Mouse (Mus musculus) gastrocnemius, postnatal 25 days (tissue): Measurements from ENCODE around the gene A430078G23Rik. TPM values are rescaled to one million over a fixed set of nuclear protein-coding genes. Genes with fewer than 3 reads are reported as not detected.

Experiments used
- DNase-seq: peaks from one replicate; pipeline ENCODE4 v3.0.0; 2022
- total RNA-seq, 2 experiments: library from RNA; stranded (reverse); gene quantifications; 1 replicate in 1 of 2; 2 replicates in 1 of 2; pipeline ENCODE4 v1.2.3; 2021

The A430078G23Rik gene
- total RNA-seq, 2 experiments from 2014 or later, result 0.24 TPM; not detected in 1

GRCm38 (mm10) chr8:3348142-3348823 lies 4.9 kb upstream of the A430078G23Rik start:
- DNase-seq, result no peak

DNA sequence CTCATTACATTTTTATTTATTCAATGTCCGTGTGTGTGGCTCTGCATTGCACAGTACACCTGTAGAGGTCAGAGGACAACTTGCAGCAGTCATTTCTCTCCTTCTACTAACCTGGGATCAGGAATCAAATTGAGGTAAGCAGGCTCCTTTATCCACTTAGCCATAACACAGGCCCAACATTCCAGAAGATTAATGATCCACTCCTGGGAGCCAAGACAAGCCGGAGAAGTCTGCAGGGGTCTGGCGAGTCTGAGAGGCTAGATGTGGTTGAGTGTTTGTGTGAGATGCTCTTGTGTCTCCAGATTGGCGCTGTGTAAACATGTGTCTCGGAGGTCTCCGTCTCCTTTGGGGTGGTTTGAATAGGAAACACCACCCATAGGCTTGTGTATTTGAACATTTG lies 2.5 kb upstream of the A430078G23Rik start:
- no peak for DNase-seq

DNA sequence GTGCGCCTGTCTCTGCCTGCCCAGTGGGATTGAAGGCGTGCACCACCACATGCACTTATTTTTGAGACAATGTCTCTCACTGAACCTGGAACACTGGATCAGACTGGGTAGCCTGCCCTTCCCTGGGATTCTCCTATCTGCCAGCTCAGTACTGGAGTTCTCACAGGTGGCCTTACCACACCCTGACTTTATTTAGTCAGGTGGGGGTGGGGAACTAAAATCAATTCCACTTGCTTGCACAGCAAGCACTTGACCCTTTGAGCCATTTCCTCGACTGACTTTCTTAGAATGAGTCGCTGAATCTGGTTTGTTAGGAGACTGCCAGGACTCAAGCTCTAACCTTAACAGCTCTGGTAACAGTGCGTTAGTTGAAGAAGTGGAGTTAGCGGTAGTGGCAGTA lies 500 bp upstream of the A430078G23Rik start:
- DNase-seq, result no peak

- DNase-seq, result no peak
Observed at GRCm38 (mm10) chr8:3353811-3354442, 712 bp downstream of the A430078G23Rik start.

DNA sequence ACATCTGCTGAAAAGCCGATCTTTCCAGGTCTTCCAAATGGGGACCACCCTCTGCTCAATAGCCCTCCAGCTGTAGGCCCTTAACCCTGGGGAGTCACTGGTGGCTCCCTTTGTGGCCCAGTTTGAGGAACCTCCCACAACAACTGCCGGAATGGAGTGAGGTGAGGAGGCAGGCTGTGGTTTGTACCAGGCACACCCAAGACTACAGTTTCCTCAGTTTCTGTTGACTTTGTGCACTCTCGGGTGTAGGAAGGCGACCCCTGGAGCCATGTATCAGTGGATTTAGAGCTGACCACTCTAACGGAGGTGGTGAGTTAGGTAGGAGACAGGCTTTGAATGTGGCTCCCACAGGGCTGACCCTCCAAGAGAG lies 1.2 kb downstream of the A430078G23Rik start:
- no peak for DNase-seq

GRCm38 (mm10) chr8:3355586-3355985 lies 2.4 kb downstream of the A430078G23Rik start:
- no peak for DNase-seq

DNA sequence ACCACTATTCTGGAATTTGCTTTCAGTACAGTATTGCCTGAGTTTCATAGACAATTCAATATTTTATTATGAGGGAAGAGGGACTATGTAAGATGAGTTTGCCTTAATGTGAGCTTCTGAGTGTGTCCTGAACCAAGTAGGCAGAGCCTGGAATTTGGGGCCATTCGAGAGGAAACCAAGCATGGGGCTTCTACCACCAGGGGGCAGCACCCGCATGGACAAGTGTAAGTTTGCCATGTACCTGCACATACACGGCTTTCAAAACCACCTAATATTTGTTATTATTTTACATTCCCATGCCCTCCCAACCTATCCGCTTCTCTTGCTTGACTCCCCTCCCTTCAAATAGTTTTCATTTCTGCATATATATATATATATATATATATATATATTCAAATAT lies 4.8 kb downstream of the A430078G23Rik start:
- peak; percentile 45 for DNase-seq

DNA sequence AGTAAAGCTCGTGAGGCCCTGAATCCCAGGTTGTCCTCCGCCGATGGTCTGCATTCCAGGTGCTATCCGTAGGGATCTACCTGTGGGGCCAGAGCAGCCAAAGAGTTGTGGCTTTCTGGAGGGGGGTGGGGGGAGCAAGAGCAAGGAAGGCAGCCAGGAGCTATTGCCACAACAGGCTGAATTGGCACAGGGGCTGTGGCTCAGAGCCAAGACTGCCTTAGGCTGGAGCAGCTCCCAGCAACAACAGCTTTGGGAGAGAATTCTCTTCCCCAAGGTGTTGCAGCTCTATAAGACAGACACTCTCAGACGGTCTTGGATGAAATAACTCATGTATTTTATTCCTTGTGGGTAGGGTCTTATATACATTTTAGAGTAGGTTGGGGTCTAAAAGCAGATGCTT lies 13.9 kb downstream of the A430078G23Rik start:
- DNase-seq, result no peak

DNA sequence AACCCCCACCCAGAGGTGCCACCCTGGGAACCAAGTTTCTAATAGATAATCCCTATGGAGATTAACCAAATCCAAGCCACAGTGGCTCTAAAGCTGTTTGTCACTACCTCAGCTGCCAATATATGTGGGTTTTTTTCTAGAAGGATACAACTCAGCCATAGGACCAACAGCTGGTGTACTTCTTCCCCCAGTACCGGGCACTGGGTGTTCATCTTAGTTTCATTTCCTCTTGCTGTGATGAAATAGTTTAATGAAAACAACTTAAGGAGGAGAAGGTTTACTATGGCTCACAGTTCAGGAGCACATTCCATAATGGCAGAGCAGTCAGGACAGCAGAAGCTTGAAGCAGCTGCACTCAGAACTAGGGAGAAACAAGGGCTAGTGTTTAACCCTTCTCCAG lies 14.9 kb downstream of the A430078G23Rik start:
- DNase-seq, result no peak

GRCm38 (mm10) chr8:3375748-3376147 lies 22.5 kb downstream of the A430078G23Rik start:
- no peak for DNase-seq

- peak; percentile 71 for DNase-seq
Observed at GRCm38 (mm10) chr8:3376641-3377274, 23.5 kb downstream of the A430078G23Rik start.

- DNase-seq, result peak; percentile 24
Observed at GRCm38 (mm10) chr8:3387286-3387685, 34.1 kb downstream of the A430078G23Rik start.

GRCm38 (mm10) chr8:3388591-3389338 lies 35.5 kb downstream of the A430078G23Rik start:
- no peak for DNase-seq

- no peak for DNase-seq
Observed at GRCm38 (mm10) chr8:3389506-3389905, 36.3 kb downstream of the A430078G23Rik start.

- DNase-seq, result no peak
Observed at GRCm38 (mm10) chr8:3392293-3392692, 39.1 kb downstream of the A430078G23Rik start.

- peak; percentile 89 for DNase-seq
Observed at GRCm38 (mm10) chr8:3392771-3393710, 39.8 kb downstream of the A430078G23Rik start, which contains the start of gene Arhgef18. TSS of gene Arhgef18 (plus strand) at chr8:3393006.

GRCm38 (mm10) chr8:3394600-3394999 lies 41.4 kb downstream of the A430078G23Rik start:
- no peak for DNase-seq

- no peak for DNase-seq
Observed at GRCm38 (mm10) chr8:3395246-3395645, 42.0 kb downstream of the A430078G23Rik start.

DNA sequence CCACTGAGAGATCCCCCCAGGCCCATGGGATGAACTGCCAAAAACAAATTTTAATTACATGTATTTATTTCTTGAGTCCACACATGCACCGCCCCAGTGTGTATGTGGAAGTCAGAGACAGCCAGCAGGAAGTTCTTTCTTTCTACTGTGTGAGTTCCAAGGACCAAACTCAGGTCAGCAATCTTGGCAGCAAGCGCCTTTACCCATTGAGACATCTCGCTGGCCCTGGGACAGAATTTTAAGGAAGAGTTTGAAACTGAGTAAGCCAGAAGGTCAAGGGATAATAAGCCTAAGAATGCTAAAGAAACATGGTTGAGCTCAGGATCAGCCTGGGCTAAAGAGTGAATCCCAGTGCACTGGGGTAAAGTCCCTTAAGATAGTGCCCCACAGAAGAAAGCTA lies 44.4 kb downstream of the A430078G23Rik start:
- DNase-seq, result no peak

DNA sequence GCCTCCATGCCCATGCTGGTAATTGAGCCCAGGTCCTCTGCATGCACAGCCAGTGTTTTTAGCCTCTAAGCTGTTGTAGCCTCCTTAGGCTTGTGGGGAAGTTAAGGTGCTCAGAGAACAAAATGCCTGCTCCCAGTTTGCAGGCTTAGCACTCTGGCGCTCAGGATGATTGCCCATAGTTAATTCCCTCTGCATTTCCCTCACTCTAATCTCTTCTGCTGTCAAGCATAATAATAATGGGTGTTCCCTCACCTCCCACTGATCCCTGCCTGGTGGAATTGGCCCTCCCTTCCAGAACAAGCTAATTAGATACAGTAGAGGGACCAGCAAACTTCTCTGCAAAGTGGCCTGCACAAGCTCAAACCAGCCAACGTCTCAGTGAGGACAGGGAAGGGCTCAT lies 47.3 kb downstream of the A430078G23Rik start:
- DNase-seq, result no peak

GRCm38 (mm10) chr8:3407417-3407816 lies 54.2 kb downstream of the A430078G23Rik start:
- DNase-seq, result no peak

DNA sequence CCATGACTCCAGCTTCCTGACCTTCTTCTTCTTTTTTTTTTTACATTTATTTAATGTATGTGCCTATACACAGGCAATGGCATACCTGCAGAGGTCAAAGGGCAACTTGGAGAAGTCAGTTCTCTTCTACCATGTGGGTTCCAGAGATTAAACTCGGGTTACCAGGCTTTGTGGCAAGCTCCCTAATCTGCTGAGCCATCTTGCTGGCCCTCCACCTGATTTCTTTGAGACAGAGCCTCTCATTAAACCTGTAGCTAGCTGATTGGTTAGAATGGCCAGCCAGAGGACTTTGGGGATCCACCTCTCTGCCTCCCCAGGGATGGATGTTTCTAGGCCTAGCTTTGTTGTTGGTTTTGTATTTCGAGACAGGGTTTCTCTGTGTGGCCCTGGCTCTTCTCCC lies 57.9 kb downstream of the A430078G23Rik start:
- no peak for DNase-seq
